Mouse (Mus musculus) midbrain, embryonic 10.5 days (tissue): Measurements from ENCODE around the gene Rsph6a. TPM values are rescaled to one million over a fixed set of nuclear protein-coding genes. Genes with fewer than 3 reads are reported as not detected.

Experiments used
- DNase-seq: peaks from one replicate; pipeline ENCODE4 v3.0.0-alpha.2; 2017; ENCODE audit warnings: low spot score
- H3K27ac ChIP-seq: fragments of 300-500 bp; sonication (generic); replicated peaks from 2 replicates; pipeline ENCODE4 v1.5.1; 2016; ENCODE audit warnings: mild to moderate bottlenecking
- H3K27me3 ChIP-seq: fragments of 300-500 bp; sonication (generic); 2 replicates; pipeline ENCODE4 v1.6.1; 2016; ENCODE audit warnings: low read depth, mild to moderate bottlenecking; ENCODE audit not compliant: poor library complexity, severe bottlenecking
- H3K36me3 ChIP-seq: fragments of 300-500 bp; sonication (generic); 2 replicates; pipeline ENCODE4 v1.6.1; 2016; ENCODE audit warnings: mild to moderate bottlenecking, moderate library complexity
- H3K4me1 ChIP-seq: fragments of 300-500 bp; sonication (generic); 2 replicates; pipeline ENCODE4 v1.6.1; 2016
- H3K4me3 ChIP-seq: fragments of 300-500 bp; sonication (generic); 2 replicates; pipeline ENCODE4 v1.5.1; 2016; ENCODE audit warnings: mild to moderate bottlenecking, moderate library complexity
- H3K9me3 ChIP-seq: fragments of 300-500 bp; sonication (generic); replicated peaks from 2 replicates; pipeline ENCODE4 v1.6.1; 2016; ENCODE audit warnings: mild to moderate bottlenecking
- WGBS: fragments of 180-500 bp; shearing (Covaris S2); methylation state at CpG from one replicate; pipeline ENCODE4 v1.1.7; 2016; 5-methylcytosine and 5-hydroxymethylcytosine counted together
- polyA plus RNA-seq: library from polyadenylated mRNA; unstranded; fragments of >200 nt; fragmentation: Nextera tagmentation; extraction: Ambion mirVana; gene quantifications from 2 replicates; pipeline ENCODE4 v1.2.1, GENCODE M21; 2016

Rsph6a gene
- polyA plus RNA-seq = not detected in 2 replicates

DNA sequence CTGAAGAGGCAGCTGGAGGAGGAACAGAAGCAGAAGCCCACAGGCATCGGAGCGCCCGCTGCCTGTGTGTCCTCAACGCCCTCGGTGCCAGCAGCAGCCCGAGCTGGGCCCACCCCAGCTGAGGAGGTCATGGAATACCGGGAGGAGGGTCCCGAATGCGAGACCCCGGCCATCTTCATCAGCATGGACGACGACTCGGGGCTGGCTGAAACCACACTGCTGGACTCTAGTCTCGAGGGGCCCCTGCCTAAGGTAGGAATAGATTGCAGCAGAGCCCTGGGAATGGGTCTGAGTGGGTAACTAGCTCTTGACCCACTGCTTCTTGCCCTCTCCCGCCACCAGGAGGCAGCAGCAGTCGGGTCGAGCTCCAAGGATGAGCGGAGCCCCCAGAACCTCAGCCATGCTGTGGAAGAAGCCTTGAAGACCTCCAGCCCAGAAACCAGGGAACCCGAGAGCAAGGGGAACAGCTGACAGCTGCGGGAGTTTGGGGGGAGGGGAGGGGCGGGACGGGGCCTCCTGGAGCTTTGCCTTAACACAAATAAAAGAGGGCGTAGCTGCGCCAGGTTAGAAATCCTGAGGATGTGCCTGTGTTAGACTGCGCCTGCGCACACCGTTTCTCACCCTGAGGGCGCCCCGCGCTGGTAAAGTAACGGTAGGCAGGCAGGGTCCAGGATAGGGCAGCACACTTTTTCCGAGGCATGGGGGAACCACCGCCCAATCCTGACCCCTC lies at the start of gene Rsph6a:
Rsph6a (plus strand) TSS at position 644 of the 730 bp plus-strand sequence.
- no peaks in the 10 kb centered on the region for H3K27me3 ChIP-seq
- H3K4me3 ChIP-seq = peak within 1 kb of the TSS; percentile 45
- peaks cover 66% of the 10 kb centered on the region for H3K36me3 ChIP-seq
- peak; percentile 81 for DNase-seq
- peaks cover 16% of the 10 kb centered on the region for H3K4me1 ChIP-seq
- no peaks in the 10 kb centered on the region for H3K9me3 ChIP-seq
- peak within 1 kb of the TSS; percentile 61 for H3K27ac ChIP-seq
- WGBS = 26% methylated on average over 33 of the region's 33 CpGs

DNA sequence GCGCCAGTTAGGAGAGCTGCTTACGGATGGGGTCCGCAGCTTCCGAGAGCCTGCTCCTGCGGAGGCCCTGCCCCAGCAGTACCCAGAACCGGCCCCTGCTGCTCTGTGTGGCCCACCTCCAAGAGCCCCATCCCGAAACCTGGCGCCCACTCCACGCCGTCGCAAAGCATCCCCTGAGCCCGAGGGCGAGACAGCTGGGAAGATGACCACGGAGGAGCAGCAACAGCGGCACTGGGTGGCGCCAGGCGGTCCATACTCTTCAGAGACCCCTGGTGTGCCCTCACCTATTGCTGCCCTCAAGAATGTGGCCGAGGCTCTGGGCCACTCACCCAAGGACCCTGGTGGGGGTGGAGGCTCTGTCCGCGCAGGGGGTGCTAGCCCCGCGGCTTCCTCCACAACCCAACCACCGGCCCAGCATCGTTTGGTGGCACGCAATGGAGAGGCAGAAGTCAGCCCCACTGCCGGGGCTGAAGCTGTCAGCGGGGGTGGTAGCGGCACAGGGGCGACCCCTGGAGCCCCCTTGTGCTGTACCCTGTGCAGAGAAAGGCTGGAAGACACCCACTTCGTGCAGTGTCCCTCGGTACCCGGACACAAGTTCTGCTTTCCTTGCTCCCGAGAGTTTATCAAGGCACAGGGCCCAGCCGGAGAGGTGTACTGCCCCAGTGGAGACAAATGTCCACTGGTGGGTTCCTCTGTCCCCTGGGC lies 48.9 kb upstream of the Rsph6a start:
- DNase-seq = no peak
- Histone ChIP-seq H3K9me3 (no peaks in the 10 kb centered on the region), H3K27me3 (no peaks in the 10 kb centered on the region), H3K4me1 (peaks cover 65% of the 10 kb centered on the region), H3K4me3 (peak overlapping the region; percentile 98), H3K36me3 (peaks cover 37% of the 10 kb centered on the region), H3K27ac (peak overlapping the region; percentile 33; the same call in 1 of the 2 replicates)
- WGBS = 83% methylated on average over 34 of the region's 34 CpGs

DNA sequence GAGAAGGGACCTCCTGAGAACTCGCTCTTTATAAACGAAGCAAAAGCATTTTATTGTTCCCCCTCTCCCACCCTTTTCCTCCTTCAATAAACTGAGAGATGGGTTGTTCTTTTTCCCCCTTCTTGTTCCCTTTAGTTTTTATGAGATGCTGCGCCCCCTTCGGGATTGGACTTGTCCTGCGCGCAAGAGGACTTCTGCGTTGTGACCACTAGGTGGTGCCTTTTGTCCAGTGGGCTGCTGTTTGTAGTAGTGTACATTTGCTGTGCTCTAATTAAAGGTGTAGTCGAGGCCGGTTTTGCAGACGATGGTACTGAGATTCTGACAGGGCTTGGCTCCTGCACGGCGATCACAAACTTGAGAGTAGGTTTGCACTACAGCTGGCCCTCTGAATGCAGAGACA lies 48.0 kb upstream of the Rsph6a start:
- no peaks in the 10 kb centered on the region for H3K27me3 ChIP-seq
- peak overlapping the region; percentile 98 for H3K4me3 ChIP-seq
- 9% methylated on average over 12 of the region's 12 CpGs for WGBS
- no peaks in the 10 kb centered on the region for H3K9me3 ChIP-seq
- DNase-seq = peak; percentile 85
- H3K36me3 ChIP-seq = peaks cover 32% of the 10 kb centered on the region
- H3K27ac ChIP-seq = no peak overlapping the region
- H3K4me1 ChIP-seq = peaks cover 58% of the 10 kb centered on the region

DNA sequence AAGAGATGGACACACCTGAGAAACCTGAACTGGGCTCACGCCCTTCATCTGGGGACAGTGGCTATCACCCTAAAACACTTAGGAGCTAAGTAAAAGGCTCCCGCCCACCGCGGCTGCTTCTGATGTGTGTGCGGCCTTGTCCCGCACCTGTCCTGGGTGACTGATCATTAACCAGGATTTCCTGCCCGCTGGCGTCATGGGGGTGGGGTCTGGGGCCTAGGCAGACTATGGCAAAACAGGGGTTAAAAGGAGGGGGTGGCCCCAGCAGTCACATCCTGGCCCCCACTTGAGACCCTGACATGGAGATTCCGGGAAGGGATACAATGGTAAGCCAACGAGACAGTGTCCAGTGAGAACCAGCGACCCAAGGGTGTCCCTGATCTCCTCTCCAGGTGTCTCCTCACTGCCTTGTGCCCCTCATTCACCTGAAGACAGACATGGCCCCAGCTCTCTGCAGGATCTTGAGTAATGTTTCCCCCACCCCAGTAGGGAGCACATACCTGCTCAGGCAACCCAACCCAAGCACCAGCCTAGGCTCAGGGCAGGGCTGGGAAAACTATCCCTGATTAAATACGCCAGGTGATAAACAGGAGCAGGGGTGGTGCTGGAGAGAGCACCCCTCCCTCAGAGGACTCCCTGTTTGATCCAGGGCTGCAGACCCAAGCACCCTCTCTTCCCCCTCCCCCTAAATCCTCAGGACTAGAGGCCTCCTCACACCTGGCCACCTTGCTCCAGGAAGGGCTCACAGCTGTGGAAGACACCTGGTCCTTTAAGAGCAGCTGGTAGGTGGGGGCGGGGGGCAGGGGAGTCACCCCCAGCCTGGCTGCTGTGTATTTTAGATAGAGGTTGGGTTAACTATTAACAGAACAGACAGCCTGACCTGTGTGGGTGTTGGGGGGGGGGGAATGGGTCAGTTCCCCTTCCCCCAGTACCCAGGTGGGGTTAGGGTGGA lies 47.2 kb upstream of the Rsph6a start:
- Histone ChIP-seq H3K4me1 (peaks cover 59% of the 10 kb centered on the region), H3K9me3 (no peaks in the 10 kb centered on the region), H3K4me3 (peak overlapping the region; percentile 98; the same call in 1 of the 2 replicates), H3K27ac (no peak overlapping the region), H3K27me3 (no peaks in the 10 kb centered on the region), H3K36me3 (peaks cover 32% of the 10 kb centered on the region)
- 75% methylated on average over 13 of the region's 13 CpGs for WGBS
- no peak for DNase-seq

DNA sequence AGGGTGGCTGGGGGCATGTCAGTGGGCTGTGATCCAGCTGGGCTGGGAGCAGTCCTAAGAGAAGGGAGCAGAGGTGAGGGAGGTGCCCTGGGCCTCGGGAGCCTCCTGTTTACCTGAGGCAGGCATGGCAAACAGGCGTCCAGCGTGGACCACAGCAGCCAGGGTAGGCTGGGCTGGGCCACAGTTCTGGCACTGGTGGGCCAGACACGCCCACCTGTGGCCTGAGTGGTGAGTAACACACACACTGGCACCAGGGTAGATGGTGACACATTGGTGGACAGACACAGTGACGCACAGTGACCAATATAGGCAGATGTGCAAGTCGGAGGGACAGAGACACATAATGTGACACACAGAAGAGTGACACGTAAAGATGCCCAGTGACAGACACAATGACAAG lies 43.9 kb upstream of the Rsph6a start:
- Histone ChIP-seq H3K4me1 (peaks cover 42% of the 10 kb centered on the region), H3K9me3 (no peaks in the 10 kb centered on the region), H3K4me3 (no peak overlapping the region), H3K36me3 (peaks cover 23% of the 10 kb centered on the region), H3K27me3 (0 out of 2 replicates have a peak, but pooled peaks cover 11% of the 10 kb centered on the region), H3K27ac (no peak overlapping the region)
- DNase-seq = no peak
- WGBS = 85% methylated on average over 7 of the region's 7 CpGs

DNA sequence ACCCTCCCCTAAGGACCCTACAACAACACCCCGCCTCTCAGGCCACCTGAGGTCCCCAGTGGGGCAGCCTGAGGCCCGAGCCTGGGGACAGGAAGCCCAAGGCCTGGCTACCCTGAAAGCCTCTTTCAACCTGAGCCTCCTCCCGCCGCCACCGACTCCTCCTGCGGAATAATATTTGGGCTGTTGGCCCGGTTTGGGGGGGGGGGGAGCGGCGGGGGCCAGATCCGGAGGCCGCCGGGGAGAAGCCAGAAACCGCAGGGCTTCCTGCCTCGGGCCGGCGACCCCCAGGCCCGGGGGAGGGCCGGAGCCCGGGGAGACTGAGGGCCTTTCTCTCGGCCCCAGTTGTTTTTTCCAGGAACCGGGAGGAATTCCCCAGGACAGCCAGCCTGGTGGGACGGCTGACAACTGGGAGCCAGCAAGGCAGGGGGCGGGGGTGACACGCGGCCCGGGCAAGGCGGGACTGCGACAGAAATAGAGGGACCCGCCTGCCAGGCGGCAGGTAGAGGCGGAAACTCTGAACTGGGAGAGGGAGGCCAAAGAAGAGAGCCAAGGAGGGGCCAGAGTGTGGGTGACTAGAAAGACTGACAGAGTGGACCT lies 42.4 kb upstream of the Rsph6a start:
- Histone ChIP-seq H3K27me3 (0 out of 2 replicates have a peak, but pooled peaks cover 11% of the 10 kb centered on the region), H3K9me3 (no peaks in the 10 kb centered on the region), H3K4me1 (peaks cover 27% of the 10 kb centered on the region), H3K4me3 (peak overlapping the region; percentile 52), H3K27ac (peak overlapping the region; percentile 86), H3K36me3 (peaks cover 9% of the 10 kb centered on the region)
- 3% methylated on average over 29 of the region's 31 CpGs for WGBS
- peak; percentile 45 for DNase-seq

DNA sequence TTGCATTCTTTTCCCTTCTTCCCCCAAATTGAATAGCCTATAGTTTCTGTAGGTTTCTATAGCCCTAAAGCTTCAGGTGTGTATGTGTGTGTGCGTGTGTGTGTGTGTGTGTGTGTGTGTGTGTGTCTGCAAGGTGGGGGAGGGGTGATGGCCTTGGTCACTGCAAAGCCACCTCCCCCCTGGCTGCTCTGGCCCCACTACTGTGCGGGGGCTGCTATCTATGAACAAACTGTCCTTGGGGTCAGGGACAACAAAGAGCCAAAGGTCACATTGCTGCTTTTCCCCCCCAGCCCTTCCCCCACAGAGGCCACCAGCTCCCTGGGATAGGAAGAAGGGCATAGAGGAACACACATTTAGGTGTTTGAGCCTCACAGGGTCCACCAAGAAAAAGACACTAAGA lies 41.6 kb upstream of the Rsph6a start:
- DNase-seq = no peak
- 56% methylated on average over 2 of the region's 2 CpGs for WGBS
- Histone ChIP-seq H3K4me3 (no peak overlapping the region), H3K27ac (no peak overlapping the region), H3K9me3 (no peaks in the 10 kb centered on the region), H3K27me3 (0 out of 2 replicates have a peak, but pooled peaks cover 11% of the 10 kb centered on the region), H3K4me1 (peaks cover 20% of the 10 kb centered on the region), H3K36me3 (peaks cover 2% of the 10 kb centered on the region; the same call in 1 of the 2 replicates)

DNA sequence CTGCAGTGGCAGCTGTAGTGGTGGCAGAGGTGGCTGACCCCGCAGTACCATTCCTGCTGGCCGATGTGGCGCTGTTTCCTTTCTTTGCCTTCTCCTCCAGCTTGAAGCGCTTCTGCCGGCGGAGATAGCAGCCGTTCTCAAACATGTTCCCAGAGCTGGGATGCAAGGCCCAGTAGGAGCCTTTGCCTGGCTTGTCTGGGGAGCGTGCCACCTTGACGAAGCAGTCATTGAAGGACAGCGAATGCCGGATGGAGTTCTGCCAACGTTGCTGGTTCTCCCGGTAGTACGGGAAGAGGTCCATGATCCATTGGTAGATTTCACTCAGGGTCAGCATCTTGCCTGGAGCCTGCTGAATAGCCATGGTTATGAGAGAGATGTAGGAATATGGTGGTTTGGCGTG lies 40.0 kb upstream of the Rsph6a start:
- 0 out of 2 replicates have a peak, but pooled peaks cover 11% of the 10 kb centered on the region for H3K27me3 ChIP-seq

DNA sequence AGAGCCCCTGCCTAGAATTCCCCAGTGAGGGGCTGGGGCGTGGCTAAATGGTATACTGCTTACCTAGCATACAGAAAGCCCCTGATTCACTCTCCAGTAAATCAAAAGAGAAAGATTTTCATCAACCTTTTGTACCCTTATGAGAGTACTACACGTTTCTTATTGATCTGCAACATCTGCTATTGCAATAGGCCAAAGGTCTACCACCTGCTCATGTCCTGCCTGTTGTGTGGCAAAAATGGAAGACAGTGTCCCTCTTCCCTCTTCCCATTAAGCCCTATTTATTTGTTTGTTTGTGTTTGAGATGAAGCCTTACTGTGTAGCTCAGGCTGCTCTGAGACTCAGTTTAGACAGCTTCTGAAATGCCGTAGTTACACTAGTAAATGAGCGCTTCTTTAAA lies 38.4 kb upstream of the Rsph6a start:
- Histone ChIP-seq H3K27me3 (peaks cover 22% of the 10 kb centered on the region), H3K9me3 (no peaks in the 10 kb centered on the region), H3K36me3 (no peaks in the 10 kb centered on the region), H3K27ac (no peak overlapping the region), H3K4me3 (no peak overlapping the region), H3K4me1 (peaks cover 20% of the 10 kb centered on the region)
- no peak for DNase-seq
- WGBS = 88% methylated on average over 4 of the region's 4 CpGs

More for the DNA sequence above, 40.0 kb upstream of the Rsph6a start:
- 67% methylated on average over 15 of the region's 15 CpGs for WGBS
- H3K4me3 ChIP-seq = no peak overlapping the region
- H3K4me1 ChIP-seq = peaks cover 20% of the 10 kb centered on the region
- H3K36me3 ChIP-seq = no peaks in the 10 kb centered on the region
- no peak for DNase-seq
- H3K27ac ChIP-seq = no peak overlapping the region
- H3K9me3 ChIP-seq = no peaks in the 10 kb centered on the region

DNA sequence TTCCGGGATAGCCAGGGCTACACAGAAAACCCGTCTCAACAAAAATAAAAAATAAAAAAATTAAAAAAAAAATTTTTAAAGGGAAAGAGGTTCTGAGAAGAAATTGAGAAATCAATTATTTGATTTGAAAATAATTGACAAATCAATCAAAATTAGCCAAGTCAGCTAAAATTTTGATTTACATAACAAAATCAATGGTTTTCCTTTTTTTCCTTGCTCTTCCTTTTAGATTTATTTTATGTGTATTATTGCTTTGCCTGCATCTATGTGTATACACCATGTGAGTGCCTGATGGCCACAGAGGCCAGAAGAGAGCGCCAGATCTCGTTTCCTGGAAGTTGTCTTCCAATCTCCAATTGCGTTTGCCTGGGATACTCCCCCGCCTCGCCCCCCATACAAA lies 36.6 kb upstream of the Rsph6a start:
- Histone ChIP-seq H3K27ac (no peak overlapping the region), H3K27me3 (peaks cover 37% of the 10 kb centered on the region), H3K4me1 (peaks cover 4% of the 10 kb centered on the region), H3K36me3 (no peaks in the 10 kb centered on the region), H3K9me3 (no peaks in the 10 kb centered on the region), H3K4me3 (no peak overlapping the region)
- no peak for DNase-seq
- 89% methylated on average over 7 of the region's 7 CpGs for WGBS

DNA sequence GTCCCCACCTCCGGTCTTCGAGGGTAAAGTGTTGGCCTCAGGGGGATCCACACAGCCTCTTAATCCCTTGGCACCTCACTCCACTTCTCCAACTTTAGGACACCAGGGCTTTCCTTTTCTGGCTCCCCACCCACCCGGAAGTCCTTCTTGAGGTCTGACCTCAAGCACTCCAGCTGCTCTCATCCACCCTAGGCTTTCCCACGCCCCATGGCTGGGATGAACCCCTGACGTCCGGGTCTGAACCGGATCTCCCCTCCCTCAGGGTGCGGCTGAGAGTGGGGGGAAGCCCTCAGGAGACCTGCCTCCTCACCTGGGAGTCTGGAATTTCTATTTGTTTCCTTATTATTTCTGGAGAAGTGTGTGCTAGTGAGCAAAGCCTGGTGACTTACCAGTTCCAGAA lies 33.4 kb upstream of the Rsph6a start:
- Histone ChIP-seq H3K4me3 (no peak overlapping the region), H3K4me1 (peaks cover 22% of the 10 kb centered on the region), H3K27me3 (peaks cover 40% of the 10 kb centered on the region), H3K9me3 (no peaks in the 10 kb centered on the region), H3K27ac (no peak overlapping the region), H3K36me3 (no peaks in the 10 kb centered on the region)
- 23% methylated on average over 8 of the region's 8 CpGs for WGBS
- DNase-seq = no peak
